Mouse (Mus musculus): ENCODE measurements around the gene Rsbn1l. TPM values are rescaled to one million over a fixed set of nuclear protein-coding genes. Genes with fewer than 3 reads are reported as not detected.

Gene Rsbn1l
- polyA plus RNA-seq, 1 experiment = 36.7 TPM

DNA sequence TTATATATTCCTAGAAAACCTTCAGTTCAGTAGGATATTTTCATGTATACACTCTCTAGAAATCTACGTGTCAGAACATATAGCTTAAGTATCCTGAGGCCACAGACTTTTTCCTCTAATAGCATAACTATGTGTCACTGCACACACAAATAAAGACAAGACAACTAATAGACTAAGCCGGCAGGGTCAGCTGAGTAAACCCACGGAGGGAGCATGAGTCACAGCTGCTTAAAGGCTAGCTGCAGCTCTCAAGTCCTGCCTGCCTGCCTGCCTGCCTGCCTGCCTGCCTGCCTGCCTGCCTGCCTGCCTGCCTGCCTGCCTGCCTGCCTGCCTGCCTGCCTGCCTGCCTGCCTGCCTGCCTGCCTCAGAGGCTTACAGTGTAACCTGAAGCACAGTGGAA, 30.7 kb downstream of the Rsbn1l start:
- no peaks in the 10 kb centered on the region; the same call in none of the 2 replicates for H3K36me3 ChIP-seq (ENCODE audit: control insufficient read depth, insufficient read depth, low read length, poor library complexity, severe bottlenecking)
- H3K9me3 ChIP-seq (replicated peaks; ENCODE audit: control insufficient read depth, insufficient read depth, low read length, poor library complexity, severe bottlenecking) = no peaks in the 10 kb centered on the region
- no peaks in the 10 kb centered on the region for H3K27me3 ChIP-seq (ENCODE audit: control insufficient read depth, insufficient read depth, low read length, poor library complexity, severe bottlenecking)
- no peak overlapping the region for H3K27ac ChIP-seq (ENCODE audit: insufficient read depth, low read length)
- H3K4me3 ChIP-seq (ENCODE audit: low read depth, low read length) = no peak overlapping the region
- H3K9ac ChIP-seq (ENCODE audit: low read depth, poor library complexity, severe bottlenecking) = no peak overlapping the region
- peaks cover 2% of the 10 kb centered on the region for H3K4me1 ChIP-seq (ENCODE audit: control insufficient read depth, insufficient read depth, low read length)
- no peak for TF ChIP-seq CTCF (IDR thresholded peaks at IDR 0.05; ENCODE audit: low read depth, low read length)
- no peak for TF ChIP-seq EP300 (IDR thresholded peaks at IDR 0.05; ENCODE audit: insufficient read depth, low read depth, low read length)
- no peak for TF ChIP-seq POLR2A (IDR thresholded peaks at IDR 0.05; ENCODE audit: insufficient read depth, low read length)

DNA sequence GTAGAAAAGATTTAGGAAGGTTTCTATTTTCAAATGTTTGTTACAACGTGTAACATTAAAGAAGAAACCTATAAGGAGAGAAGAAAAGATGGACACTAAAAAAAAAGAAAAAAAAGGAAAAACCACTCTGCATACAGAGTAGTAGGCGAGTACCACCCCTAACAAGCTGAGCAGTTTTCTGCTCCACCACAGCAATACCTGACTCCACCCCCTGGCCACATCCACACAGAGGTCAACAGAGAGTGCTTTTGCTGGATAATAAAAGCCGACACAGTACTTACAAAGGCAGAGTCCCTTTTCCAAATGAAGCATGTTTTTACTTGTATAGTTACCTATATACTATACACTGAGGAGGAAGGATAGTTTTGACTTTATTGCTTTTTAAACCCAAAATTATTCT, 31.6 kb downstream of the Rsbn1l start:
- Histone ChIP-seq H3K4me1 (ENCODE audit: control insufficient read depth, insufficient read depth, low read length) (peaks cover 2% of the 10 kb centered on the region), H3K9me3 (replicated peaks; ENCODE audit: control insufficient read depth, insufficient read depth, low read length, poor library complexity, severe bottlenecking) (no peaks in the 10 kb centered on the region), H3K4me3 (ENCODE audit: low read depth, low read length) (no peak overlapping the region), H3K9ac (ENCODE audit: low read depth, poor library complexity, severe bottlenecking) (no peak overlapping the region), H3K27me3 (ENCODE audit: control insufficient read depth, insufficient read depth, low read length, poor library complexity, severe bottlenecking) (no peaks in the 10 kb centered on the region), H3K36me3 (ENCODE audit: control insufficient read depth, insufficient read depth, low read length, poor library complexity, severe bottlenecking) (peaks cover 3% of the 10 kb centered on the region), H3K27ac (ENCODE audit: insufficient read depth, low read length) (no peak overlapping the region)
- TF ChIP-seq POLR2A (IDR thresholded peaks at IDR 0.05; ENCODE audit: insufficient read depth, low read length) = no peak
- TF ChIP-seq CTCF (IDR thresholded peaks at IDR 0.05; ENCODE audit: low read depth, low read length) = no peak
- TF ChIP-seq EP300 (IDR thresholded peaks at IDR 0.05; ENCODE audit: insufficient read depth, low read depth, low read length) = no peak

- Histone ChIP-seq H3K27me3 (ENCODE audit: control insufficient read depth, insufficient read depth, low read length, poor library complexity, severe bottlenecking) (no peaks in the 10 kb centered on the region), H3K4me3 (ENCODE audit: low read depth, low read length) (no peak overlapping the region), H3K4me1 (ENCODE audit: control insufficient read depth, insufficient read depth, low read length) (no peaks in the 10 kb centered on the region), H3K9ac (ENCODE audit: low read depth, poor library complexity, severe bottlenecking) (no peak overlapping the region), H3K9me3 (replicated peaks; ENCODE audit: control insufficient read depth, insufficient read depth, low read length, poor library complexity, severe bottlenecking) (no peaks in the 10 kb centered on the region), H3K36me3 (ENCODE audit: control insufficient read depth, insufficient read depth, low read length, poor library complexity, severe bottlenecking) (peaks cover 3% of the 10 kb centered on the region), H3K27ac (ENCODE audit: insufficient read depth, low read length) (no peak overlapping the region)
- TF ChIP-seq POLR2A (IDR thresholded peaks at IDR 0.05; ENCODE audit: insufficient read depth, low read length) (no peak), CTCF (IDR thresholded peaks at IDR 0.05; ENCODE audit: low read depth, low read length) (no peak), EP300 (IDR thresholded peaks at IDR 0.05; ENCODE audit: insufficient read depth, low read depth, low read length) (no peak)
These were observed 36.6 kb downstream of the Rsbn1l start for GRCm38 (mm10) chr5:20919566-20919965.

DNA sequence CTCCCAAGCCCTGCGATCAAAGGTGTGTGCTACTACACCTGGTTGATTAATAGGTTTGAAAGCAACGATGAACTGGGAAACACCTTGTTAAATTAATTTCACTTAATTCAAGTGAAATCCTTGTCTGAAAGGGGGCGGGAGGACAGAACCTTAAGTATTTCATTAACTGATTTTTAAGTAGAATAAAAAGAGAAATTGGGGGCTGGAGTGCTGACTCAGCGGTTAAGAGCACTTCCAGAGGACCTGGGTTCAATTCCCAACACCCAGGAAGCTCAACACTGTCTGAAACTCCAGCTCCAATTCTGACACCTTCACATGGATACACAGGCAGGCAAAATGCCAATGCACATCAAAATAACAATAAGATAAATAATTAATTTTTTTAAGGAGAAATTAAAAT, 37.2 kb downstream of the Rsbn1l start:
- Histone ChIP-seq H3K27ac (ENCODE audit: insufficient read depth, low read length) (no peak overlapping the region), H3K4me1 (ENCODE audit: control insufficient read depth, insufficient read depth, low read length) (no peaks in the 10 kb centered on the region), H3K9me3 (replicated peaks; ENCODE audit: control insufficient read depth, insufficient read depth, low read length, poor library complexity, severe bottlenecking) (no peaks in the 10 kb centered on the region), H3K9ac (ENCODE audit: low read depth, poor library complexity, severe bottlenecking) (no peak overlapping the region), H3K27me3 (ENCODE audit: control insufficient read depth, insufficient read depth, low read length, poor library complexity, severe bottlenecking) (no peaks in the 10 kb centered on the region), H3K4me3 (ENCODE audit: low read depth, low read length) (no peak overlapping the region), H3K36me3 (ENCODE audit: control insufficient read depth, insufficient read depth, low read length, poor library complexity, severe bottlenecking) (peaks cover 3% of the 10 kb centered on the region)
- no peak for TF ChIP-seq CTCF (IDR thresholded peaks at IDR 0.05; ENCODE audit: low read depth, low read length)
- TF ChIP-seq EP300 (IDR thresholded peaks at IDR 0.05; ENCODE audit: insufficient read depth, low read depth, low read length) = no peak
- TF ChIP-seq POLR2A (IDR thresholded peaks at IDR 0.05; ENCODE audit: insufficient read depth, low read length) = no peak

DNA sequence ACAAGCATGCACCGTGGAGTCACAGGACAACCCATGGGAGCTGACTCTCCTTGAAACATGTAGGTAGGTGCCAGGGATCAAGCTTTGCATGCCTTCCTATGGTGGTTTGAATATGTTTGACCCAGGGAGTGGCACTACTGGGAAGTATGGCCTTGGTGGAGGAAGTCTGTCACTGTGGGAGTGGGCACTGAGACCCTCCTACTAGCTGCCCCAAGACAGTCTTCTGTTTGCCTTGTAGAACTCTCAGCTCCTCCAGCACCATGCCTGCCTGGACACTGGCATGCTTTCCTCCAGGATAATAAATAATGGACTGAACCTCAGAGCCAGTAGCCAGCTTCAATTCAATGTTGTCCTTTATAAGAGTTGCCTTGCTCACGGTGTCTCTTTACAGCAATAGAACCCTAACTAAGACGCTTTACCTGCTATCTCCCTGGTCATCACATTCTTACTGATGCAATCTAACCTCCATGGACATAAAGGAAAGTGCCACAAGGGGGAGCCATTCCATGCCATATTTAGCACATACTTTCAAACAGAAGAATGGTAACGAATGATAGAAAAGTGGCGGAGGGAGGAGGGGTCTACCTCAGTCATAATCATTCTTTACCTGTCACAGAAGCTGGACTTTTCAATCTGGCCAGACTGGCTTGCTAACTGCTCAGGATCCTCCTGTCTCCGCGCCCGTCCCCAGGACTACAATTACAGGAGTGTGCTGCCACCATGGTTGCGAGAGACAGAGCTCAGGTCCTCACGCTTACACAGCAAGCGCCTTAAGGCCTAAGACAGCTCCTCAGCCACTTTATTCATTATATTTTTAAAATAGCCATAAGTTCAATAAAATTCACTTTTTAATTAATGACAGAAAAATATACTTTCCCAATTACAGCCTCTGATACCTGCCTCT, 42.6 kb downstream of the Rsbn1l start:
- no peaks in the 10 kb centered on the region for H3K9me3 ChIP-seq (replicated peaks; ENCODE audit: control insufficient read depth, insufficient read depth, low read length, poor library complexity, severe bottlenecking)
- H3K9ac ChIP-seq (ENCODE audit: low read depth, poor library complexity, severe bottlenecking) = no peak overlapping the region
- no peaks in the 10 kb centered on the region for H3K4me1 ChIP-seq (ENCODE audit: control insufficient read depth, insufficient read depth, low read length)
- H3K27me3 ChIP-seq (ENCODE audit: control insufficient read depth, insufficient read depth, low read length, poor library complexity, severe bottlenecking) = no peaks in the 10 kb centered on the region
- no peak overlapping the region for H3K27ac ChIP-seq (ENCODE audit: insufficient read depth, low read length)
- H3K4me3 ChIP-seq (ENCODE audit: low read depth, low read length) = no peak overlapping the region
- H3K36me3 ChIP-seq (ENCODE audit: control insufficient read depth, insufficient read depth, low read length, poor library complexity, severe bottlenecking) = no peaks in the 10 kb centered on the region; the same call in 1 of the 2 replicates
- TF ChIP-seq POLR2A (IDR thresholded peaks at IDR 0.05; ENCODE audit: insufficient read depth, low read length) (no peak), CTCF (IDR thresholded peaks at IDR 0.05; ENCODE audit: low read depth, low read length) (no peak), EP300 (IDR thresholded peaks at IDR 0.05; ENCODE audit: insufficient read depth, low read depth, low read length) (no peak)

DNA sequence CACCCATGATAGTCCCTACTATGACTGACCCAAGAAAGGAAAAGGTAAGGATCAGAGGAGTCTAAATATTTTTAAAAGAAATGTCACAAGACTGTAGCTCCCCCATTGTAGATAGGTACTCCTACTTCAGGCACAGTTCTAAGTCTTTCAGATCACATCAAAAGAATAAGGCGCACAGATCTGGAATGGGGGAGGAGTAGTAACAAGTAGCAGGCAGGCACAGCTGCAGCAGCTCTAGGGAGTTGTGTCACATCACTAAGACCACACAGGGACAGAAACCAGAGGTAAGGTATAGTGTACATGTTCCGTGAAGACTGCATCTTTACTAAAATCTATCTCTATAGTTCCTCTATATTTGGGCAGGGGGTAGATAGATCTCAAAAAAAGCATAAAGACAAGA, 44.5 kb downstream of the Rsbn1l start:
- Histone ChIP-seq H3K4me3 (ENCODE audit: low read depth, low read length) (no peak overlapping the region), H3K36me3 (ENCODE audit: control insufficient read depth, insufficient read depth, low read length, poor library complexity, severe bottlenecking) (peaks cover 4% of the 10 kb centered on the region), H3K27ac (ENCODE audit: insufficient read depth, low read length) (no peak overlapping the region), H3K4me1 (ENCODE audit: control insufficient read depth, insufficient read depth, low read length) (no peaks in the 10 kb centered on the region), H3K9me3 (replicated peaks; ENCODE audit: control insufficient read depth, insufficient read depth, low read length, poor library complexity, severe bottlenecking) (no peaks in the 10 kb centered on the region), H3K27me3 (ENCODE audit: control insufficient read depth, insufficient read depth, low read length, poor library complexity, severe bottlenecking) (no peaks in the 10 kb centered on the region), H3K9ac (ENCODE audit: low read depth, poor library complexity, severe bottlenecking) (no peak overlapping the region)
- no peak for TF ChIP-seq CTCF (IDR thresholded peaks at IDR 0.05; ENCODE audit: low read depth, low read length)
- no peak for TF ChIP-seq POLR2A (IDR thresholded peaks at IDR 0.05; ENCODE audit: insufficient read depth, low read length)
- no peak for TF ChIP-seq EP300 (IDR thresholded peaks at IDR 0.05; ENCODE audit: insufficient read depth, low read depth, low read length)

Data from ES-Bruce4 (cell line).